Mouse (Mus musculus): Measurements from ENCODE around the gene Clvs2. TPM values are rescaled to one million over a fixed set of nuclear protein-coding genes. Genes with fewer than 3 reads are reported as not detected.

The Clvs2 gene
- polyA plus RNA-seq, 1 experiment, result 1.3 TPM

- H3K4me1 ChIP-seq (ENCODE audit: control insufficient read depth, insufficient read depth, low read length), result no peaks in the 10 kb centered on the region
- no peak overlapping the region for H3K4me3 ChIP-seq (ENCODE audit: low read depth, low read length)
- TF ChIP-seq POLR2A (IDR thresholded peaks at IDR 0.05; ENCODE audit: insufficient read depth, low read length) (no peak), CTCF (IDR thresholded peaks at IDR 0.05; ENCODE audit: low read depth, low read length) (no peak), EP300 (IDR thresholded peaks at IDR 0.05; ENCODE audit: insufficient read depth, low read depth, low read length) (no peak)
Observed at GRCm38 (mm10) chr10:33592732-33593131, 31.8 kb downstream of the Clvs2 start.

GRCm38 (mm10) chr10:33588800-33589199 is 35.8 kb downstream of the Clvs2 start:
- H3K9ac ChIP-seq (ENCODE audit: low read depth, poor library complexity, severe bottlenecking), result no peak overlapping the region
- no peak overlapping the region for H3K27ac ChIP-seq (ENCODE audit: insufficient read depth, low read length)
- H3K27me3 ChIP-seq (ENCODE audit: control insufficient read depth, insufficient read depth, low read length, poor library complexity, severe bottlenecking), result peaks cover 1% of the 10 kb centered on the region; the same call in 1 of the 2 replicates
- no peaks in the 10 kb centered on the region for H3K4me1 ChIP-seq (ENCODE audit: control insufficient read depth, insufficient read depth, low read length)
- TF ChIP-seq EP300 (IDR thresholded peaks at IDR 0.05; ENCODE audit: insufficient read depth, low read depth, low read length) (no peak), POLR2A (IDR thresholded peaks at IDR 0.05; ENCODE audit: insufficient read depth, low read length) (no peak)
- H3K9me3 ChIP-seq (replicated peaks; ENCODE audit: control insufficient read depth, insufficient read depth, low read length, poor library complexity, severe bottlenecking), result no peaks in the 10 kb centered on the region
- no peak overlapping the region for H3K4me3 ChIP-seq (ENCODE audit: low read depth, low read length)
- H3K36me3 ChIP-seq (ENCODE audit: control insufficient read depth, insufficient read depth, low read length, poor library complexity, severe bottlenecking), result no peaks in the 10 kb centered on the region

More at GRCm38 (mm10) chr10:33592732-33593131, 31.8 kb downstream of the Clvs2 start:
- no peak overlapping the region for H3K27ac ChIP-seq (ENCODE audit: insufficient read depth, low read length)
- no peak overlapping the region for H3K9ac ChIP-seq (ENCODE audit: low read depth, poor library complexity, severe bottlenecking)
- H3K36me3 ChIP-seq (ENCODE audit: control insufficient read depth, insufficient read depth, low read length, poor library complexity, severe bottlenecking), result no peaks in the 10 kb centered on the region
- no peaks in the 10 kb centered on the region for H3K9me3 ChIP-seq (replicated peaks; ENCODE audit: control insufficient read depth, insufficient read depth, low read length, poor library complexity, severe bottlenecking)
- no peaks in the 10 kb centered on the region for H3K27me3 ChIP-seq (ENCODE audit: control insufficient read depth, insufficient read depth, low read length, poor library complexity, severe bottlenecking)

- Histone ChIP-seq H3K27me3 (ENCODE audit: control insufficient read depth, insufficient read depth, low read length, poor library complexity, severe bottlenecking) (peaks cover 1% of the 10 kb centered on the region; the same call in 1 of the 2 replicates), H3K4me1 (ENCODE audit: control insufficient read depth, insufficient read depth, low read length) (no peaks in the 10 kb centered on the region), H3K9ac (ENCODE audit: low read depth, poor library complexity, severe bottlenecking) (no peak overlapping the region), H3K4me3 (ENCODE audit: low read depth, low read length) (no peak overlapping the region), H3K27ac (ENCODE audit: insufficient read depth, low read length) (no peak overlapping the region), H3K9me3 (replicated peaks; ENCODE audit: control insufficient read depth, insufficient read depth, low read length, poor library complexity, severe bottlenecking) (no peaks in the 10 kb centered on the region), H3K36me3 (ENCODE audit: control insufficient read depth, insufficient read depth, low read length, poor library complexity, severe bottlenecking) (no peaks in the 10 kb centered on the region)
- TF ChIP-seq EP300 (IDR thresholded peaks at IDR 0.05; ENCODE audit: insufficient read depth, low read depth, low read length) (no peak), POLR2A (IDR thresholded peaks at IDR 0.05; ENCODE audit: insufficient read depth, low read length) (no peak), CTCF (IDR thresholded peaks at IDR 0.05; ENCODE audit: low read depth, low read length) (no peak)
Observed at GRCm38 (mm10) chr10:33587118-33587517, 37.5 kb downstream of the Clvs2 start.

GRCm38 (mm10) chr10:33558081-33558480 is 66.5 kb downstream of the Clvs2 start:
- no peaks in the 10 kb centered on the region for H3K4me1 ChIP-seq (ENCODE audit: control insufficient read depth, insufficient read depth, low read length)
- H3K4me3 ChIP-seq (ENCODE audit: low read depth, low read length), result no peak overlapping the region
- no peaks in the 10 kb centered on the region for H3K9me3 ChIP-seq (replicated peaks; ENCODE audit: control insufficient read depth, insufficient read depth, low read length, poor library complexity, severe bottlenecking)
- H3K36me3 ChIP-seq (ENCODE audit: control insufficient read depth, insufficient read depth, low read length, poor library complexity, severe bottlenecking), result no peaks in the 10 kb centered on the region
- no peak overlapping the region for H3K9ac ChIP-seq (ENCODE audit: low read depth, poor library complexity, severe bottlenecking)
- H3K27ac ChIP-seq (ENCODE audit: insufficient read depth, low read length), result no peak overlapping the region
- no peaks in the 10 kb centered on the region for H3K27me3 ChIP-seq (ENCODE audit: control insufficient read depth, insufficient read depth, low read length, poor library complexity, severe bottlenecking)
- TF ChIP-seq POLR2A (IDR thresholded peaks at IDR 0.05; ENCODE audit: insufficient read depth, low read length) (no peak), CTCF (IDR thresholded peaks at IDR 0.05; ENCODE audit: low read depth, low read length) (no peak), EP300 (IDR thresholded peaks at IDR 0.05; ENCODE audit: insufficient read depth, low read depth, low read length) (no peak)

- Histone ChIP-seq H3K4me3 (ENCODE audit: low read depth, low read length) (no peak overlapping the region), H3K9ac (ENCODE audit: low read depth, poor library complexity, severe bottlenecking) (no peak overlapping the region), H3K36me3 (ENCODE audit: control insufficient read depth, insufficient read depth, low read length, poor library complexity, severe bottlenecking) (no peaks in the 10 kb centered on the region), H3K27ac (ENCODE audit: insufficient read depth, low read length) (no peak overlapping the region), H3K4me1 (ENCODE audit: control insufficient read depth, insufficient read depth, low read length) (no peaks in the 10 kb centered on the region), H3K9me3 (replicated peaks; ENCODE audit: control insufficient read depth, insufficient read depth, low read length, poor library complexity, severe bottlenecking) (no peaks in the 10 kb centered on the region), H3K27me3 (ENCODE audit: control insufficient read depth, insufficient read depth, low read length, poor library complexity, severe bottlenecking) (no peaks in the 10 kb centered on the region)
- TF ChIP-seq EP300 (IDR thresholded peaks at IDR 0.05; ENCODE audit: insufficient read depth, low read depth, low read length) (no peak), POLR2A (IDR thresholded peaks at IDR 0.05; ENCODE audit: insufficient read depth, low read length) (no peak), CTCF (IDR thresholded peaks at IDR 0.05; ENCODE audit: low read depth, low read length) (no peak)
Observed at GRCm38 (mm10) chr10:33540331-33540730, 84.2 kb downstream of the Clvs2 start.

Other genes starting within 250 kb of the Clvs2 start
- gene Sult3a2, start 161.9 kb upstream of the Clvs2 start, polyA plus RNA-seq (2011; ENCODE audit: insufficient read depth, insufficient read length, low read depth, missing spikeins), result not detected in 2 replicates
- not detected in 2 replicates for gene Sult3a1, start 233.0 kb upstream of the Clvs2 start, polyA plus RNA-seq (2011; ENCODE audit: insufficient read depth, insufficient read length, low read depth, missing spikeins)

Data from ES-Bruce4 (cell line).